Mouse (Mus musculus): ENCODE measurements at regions not wholly inside any gene's neighbourhood (a gene's known extent, or its start where the extent isn't known, plus 50 kb on each side); places are given as distances from the start of the nearest gene placed in this dataset.

GRCm38 (mm10) chr1:51697265-51698192, 218.3 kb downstream of the Myo1b start:
- DNase-seq (ENCODE audit: low spot score in 2 of 2): no peak

- DNase-seq (ENCODE audit: low spot score in 2 of 2): no peak
Measured at GRCm38 (mm10) chr1:51696471-51696870, 218.2 kb upstream of the Nabp1 start.

- DNase-seq (ENCODE audit: low spot score in 2 of 2): no peak
Measured at GRCm38 (mm10) chr1:51690878-51691277, 212.7 kb upstream of the Nabp1 start.

- DNase-seq (ENCODE audit: low spot score in 2 of 2): peak in 1 of 2 experiments; percentile 16
Measured at GRCm38 (mm10) chr1:51689461-51690223, 211.4 kb upstream of the Nabp1 start.

- DNase-seq (ENCODE audit: low spot score in 2 of 2): no peak
Measured at GRCm38 (mm10) chr1:51688946-51689345, 210.7 kb upstream of the Nabp1 start.

- no peak for DNase-seq (ENCODE audit: low spot score in 2 of 2)
Measured at GRCm38 (mm10) chr1:51688224-51688545, 210.0 kb upstream of the Nabp1 start.

- no peak for DNase-seq (ENCODE audit: low spot score in 2 of 2)
Measured at GRCm38 (mm10) chr1:51687484-51688223, 209.4 kb upstream of the Nabp1 start.

- DNase-seq (ENCODE audit: low spot score in 2 of 2): no peak
Measured at GRCm38 (mm10) chr1:51686759-51687158, 208.5 kb upstream of the Nabp1 start.

GRCm38 (mm10) chr1:51682273-51682672, 204.0 kb upstream of the Nabp1 start:
- DNase-seq (ENCODE audit: low spot score in 2 of 2): no peak

GRCm38 (mm10) chr1:51681872-51682271, 203.6 kb upstream of the Nabp1 start:
- no peak for DNase-seq (ENCODE audit: low spot score in 2 of 2)

- DNase-seq (ENCODE audit: low spot score in 2 of 2): no peak
Measured at GRCm38 (mm10) chr1:51680725-51681124, 202.5 kb upstream of the Nabp1 start.

GRCm38 (mm10) chr1:51678290-51678928, 200.2 kb upstream of the Nabp1 start:
- peak; percentile 17 to 25 for DNase-seq (ENCODE audit: low spot score in 2 of 2)

GRCm38 (mm10) chr1:51677802-51678201, 199.6 kb upstream of the Nabp1 start:
- no peak for DNase-seq (ENCODE audit: low spot score in 2 of 2)

GRCm38 (mm10) chr1:51671691-51672090, 193.5 kb upstream of the Nabp1 start:
- no peak for DNase-seq (ENCODE audit: low spot score in 2 of 2)

GRCm38 (mm10) chr1:51671287-51671686, 193.1 kb upstream of the Nabp1 start:
- DNase-seq (ENCODE audit: low spot score in 2 of 2): no peak

- DNase-seq (ENCODE audit: low spot score in 2 of 2): no peak
Measured at GRCm38 (mm10) chr1:51670009-51670408, 191.8 kb upstream of the Nabp1 start.

- no peak for DNase-seq (ENCODE audit: low spot score in 2 of 2)
Measured at GRCm38 (mm10) chr1:51668881-51669280, 190.7 kb upstream of the Nabp1 start.

GRCm38 (mm10) chr1:51660531-51660930, 182.3 kb upstream of the Nabp1 start:
- no peak for DNase-seq (ENCODE audit: low spot score in 2 of 2)

GRCm38 (mm10) chr1:51657203-51657602, 179.0 kb upstream of the Nabp1 start:
- no peak for DNase-seq (ENCODE audit: low spot score in 2 of 2)

- no peak for DNase-seq (ENCODE audit: low spot score in 2 of 2)
Measured at GRCm38 (mm10) chr1:51650653-51650995, 172.4 kb upstream of the Nabp1 start.

GRCm38 (mm10) chr1:51649963-51650652, 171.9 kb upstream of the Nabp1 start:
- no peak for DNase-seq (ENCODE audit: low spot score in 2 of 2)

Measured in urinary bladder, adult 18-20 months (tissue).